Mouse (Mus musculus): ENCODE results near the gene Snapc2. TPM values are rescaled to one million over a fixed set of nuclear protein-coding genes. Genes with fewer than 3 reads are reported as not detected.
A peak's percentile ranks its signal among the peaks of the same experiment; 100 is the strongest.

Gene Snapc2
- polyA plus RNA-seq, 1 experiment from 2014 or later: 43.1 TPM

GRCm38 (mm10) chr8:4219617-4220016, 33.3 kb upstream of the Snapc2 start:
- Histone ChIP-seq H3K36me3 (ENCODE audit: insufficient read depth, low read length) (no peaks in the 10 kb centered on the region), H3K27ac (no peak overlapping the region), H3K27me3 (ENCODE audit: insufficient read depth, low read length) (0 out of 2 replicates have a peak, but pooled peaks cover 4% of the 10 kb centered on the region), H3K4me2 (ENCODE audit: low read length) (no peak overlapping the region), H3K9ac (ENCODE audit: low read depth, low read length) (no peak overlapping the region), H3K9me3 (replicated peaks; ENCODE audit: low read length) (no peaks in the 10 kb centered on the region), H3K4me1 (replicated peaks; ENCODE audit: insufficient read depth, low read length) (0 out of 2 replicates have a peak, but pooled peaks cover 2% of the 10 kb centered on the region), H3K4me3 (replicated peaks; ENCODE audit: low read depth, low read length) (no peak overlapping the region)
- WGBS: 85% methylated on average over 3 of the region's 3 CpGs
- DNase-seq (ENCODE audit: low spot score): no peak
- ATAC-seq (replicated peaks; ENCODE audit: low FRiP score, low read depth): no peak
- TF ChIP-seq CTCF (IDR thresholded peaks at IDR 0.05; ENCODE audit: low read depth): no peak

- DNase-seq (ENCODE audit: low spot score) (no peak), ATAC-seq (replicated peaks; ENCODE audit: low FRiP score, low read depth) (no peak)
- no peak overlapping the region for H3K27ac ChIP-seq
- H3K27me3 ChIP-seq (ENCODE audit: insufficient read depth, low read length): 0 out of 2 replicates have a peak, but pooled peaks cover 4% of the 10 kb centered on the region
- no peak overlapping the region for H3K4me2 ChIP-seq (ENCODE audit: low read length)
- no peaks in the 10 kb centered on the region for H3K9me3 ChIP-seq (replicated peaks; ENCODE audit: low read length)
- no peak overlapping the region for H3K9ac ChIP-seq (ENCODE audit: low read depth, low read length)
- TF ChIP-seq CTCF (IDR thresholded peaks at IDR 0.05; ENCODE audit: low read depth): no peak
- no peaks in the 10 kb centered on the region for H3K36me3 ChIP-seq (ENCODE audit: insufficient read depth, low read length)
- H3K4me3 ChIP-seq (replicated peaks; ENCODE audit: low read depth, low read length): no peak overlapping the region
- no peaks in the 10 kb centered on the region for H3K4me1 ChIP-seq (replicated peaks; ENCODE audit: insufficient read depth, low read length)
These were observed 30.8 kb upstream of the Snapc2 start for GRCm38 (mm10) chr8:4222059-4222458.

- 0 out of 2 replicates have a peak, but pooled peaks have one; percentile 16 for TF ChIP-seq CTCF (IDR thresholded peaks at IDR 0.05; ENCODE audit: low read depth)
- Histone ChIP-seq H3K4me3 (replicated peaks; ENCODE audit: low read depth, low read length) (peak overlapping the region; percentile 33), H3K9me3 (replicated peaks; ENCODE audit: low read length) (no peaks in the 10 kb centered on the region), H3K4me1 (replicated peaks; ENCODE audit: insufficient read depth, low read length) (no peaks in the 10 kb centered on the region), H3K27ac (no peak overlapping the region), H3K27me3 (ENCODE audit: insufficient read depth, low read length) (no peaks in the 10 kb centered on the region), H3K9ac (ENCODE audit: low read depth, low read length) (no peak overlapping the region), H3K36me3 (ENCODE audit: insufficient read depth, low read length) (no peaks in the 10 kb centered on the region), H3K4me2 (ENCODE audit: low read length) (peak overlapping the region; percentile 66)
- WGBS: 32% methylated on average over 4 of the region's 4 CpGs
- DNase-seq (ENCODE audit: low spot score) (no peak), ATAC-seq (replicated peaks; ENCODE audit: low FRiP score, low read depth) (peak; percentile 35; the same call in 1 of the 2 replicates)
These were observed 26.6 kb upstream of the Snapc2 start for GRCm38 (mm10) chr8:4226323-4226722.

DNA sequence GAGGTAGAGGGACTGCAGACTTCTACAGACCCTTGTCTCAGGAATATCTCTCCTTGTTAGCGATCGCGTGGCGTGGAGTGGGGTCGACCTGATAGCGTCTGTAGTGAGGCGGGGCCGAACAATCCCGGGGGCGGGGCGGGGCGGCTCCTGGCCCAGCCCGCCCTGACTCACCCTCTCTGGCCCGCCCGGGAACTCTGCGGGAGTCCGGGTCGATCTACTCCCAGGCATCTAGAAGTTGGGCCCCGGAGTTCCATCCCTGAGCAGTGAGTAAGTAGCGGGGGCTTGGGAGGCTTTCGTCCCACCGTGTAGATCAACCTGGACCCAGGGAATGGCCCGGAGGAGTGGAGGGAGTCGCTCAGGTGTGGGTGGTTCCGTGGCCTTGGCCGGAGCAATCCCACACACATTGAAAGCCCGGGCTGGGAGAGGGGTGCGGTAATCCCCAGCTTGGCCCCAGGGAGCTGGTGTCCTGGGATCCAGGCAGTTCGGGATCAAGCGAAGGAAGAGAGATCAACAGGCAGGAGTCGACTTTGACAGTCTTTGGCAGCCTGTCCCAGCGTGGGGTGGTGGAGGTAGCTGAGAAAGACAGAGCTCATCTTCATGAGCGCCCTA, 26.0 kb upstream of the Snapc2 start, which contains the start of gene Lrrc8e:
Gene Lrrc8e (plus strand): TSS at position 89 of the 609 bp plus-strand sequence.
- no peak for TF ChIP-seq CTCF (IDR thresholded peaks at IDR 0.05; ENCODE audit: low read depth)
- peak within 1 kb of the TSS; percentile 66 for H3K4me2 ChIP-seq (ENCODE audit: low read length)
- H3K4me3 ChIP-seq (replicated peaks; ENCODE audit: low read depth, low read length): peak within 1 kb of the TSS; percentile 33
- no peak within 1 kb of the TSS for H3K27ac ChIP-seq
- no peaks in the 10 kb centered on the region for H3K36me3 ChIP-seq (ENCODE audit: insufficient read depth, low read length)
- DNase-seq (ENCODE audit: low spot score): no peak
- peak; percentile 83 for ATAC-seq (replicated peaks; ENCODE audit: low FRiP score, low read depth)
- H3K9me3 ChIP-seq (replicated peaks; ENCODE audit: low read length): no peaks in the 10 kb centered on the region
- H3K4me1 ChIP-seq (replicated peaks; ENCODE audit: insufficient read depth, low read length): no peaks in the 10 kb centered on the region
- no peaks in the 10 kb centered on the region for H3K27me3 ChIP-seq (ENCODE audit: insufficient read depth, low read length)
- H3K9ac ChIP-seq (ENCODE audit: low read depth, low read length): peak within 1 kb of the TSS; percentile 36; the same call in 1 of the 2 replicates
- 3% methylated on average over 33 of the region's 33 CpGs for WGBS

DNA sequence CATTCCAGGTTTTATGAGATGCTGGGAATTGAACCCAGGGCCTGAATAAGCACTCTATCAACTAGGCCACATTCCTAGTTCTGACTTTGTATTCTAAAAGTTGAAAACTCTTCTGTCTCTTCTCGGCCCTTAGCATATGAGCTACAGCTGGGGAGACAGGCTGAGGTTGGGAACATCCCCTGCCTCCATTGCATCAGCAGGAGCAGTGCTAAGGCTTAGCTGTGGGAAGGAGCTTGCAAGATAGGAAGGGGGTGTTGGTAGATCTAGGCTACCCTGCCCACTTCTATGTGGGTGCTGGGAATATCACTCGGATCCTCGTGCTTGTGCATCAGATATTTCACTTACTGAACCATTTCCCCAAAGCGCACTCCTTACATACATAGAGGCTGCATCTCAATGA, 25.0 kb upstream of the Snapc2 start:
- no peak overlapping the region for H3K4me2 ChIP-seq (ENCODE audit: low read length)
- H3K4me1 ChIP-seq (replicated peaks; ENCODE audit: insufficient read depth, low read length): no peaks in the 10 kb centered on the region
- DNase-seq (ENCODE audit: low spot score): no peak
- H3K4me3 ChIP-seq (replicated peaks; ENCODE audit: low read depth, low read length): no peak overlapping the region
- no peak for TF ChIP-seq CTCF (IDR thresholded peaks at IDR 0.05; ENCODE audit: low read depth)
- no peak overlapping the region for H3K9ac ChIP-seq (ENCODE audit: low read depth, low read length)
- H3K27me3 ChIP-seq (ENCODE audit: insufficient read depth, low read length): no peaks in the 10 kb centered on the region
- no peak for ATAC-seq (replicated peaks; ENCODE audit: low FRiP score, low read depth)
- H3K36me3 ChIP-seq (ENCODE audit: insufficient read depth, low read length): no peaks in the 10 kb centered on the region
- no peak overlapping the region for H3K27ac ChIP-seq
- no peaks in the 10 kb centered on the region for H3K9me3 ChIP-seq (replicated peaks; ENCODE audit: low read length)
- WGBS: 88% methylated on average over 4 of the region's 4 CpGs

DNA sequence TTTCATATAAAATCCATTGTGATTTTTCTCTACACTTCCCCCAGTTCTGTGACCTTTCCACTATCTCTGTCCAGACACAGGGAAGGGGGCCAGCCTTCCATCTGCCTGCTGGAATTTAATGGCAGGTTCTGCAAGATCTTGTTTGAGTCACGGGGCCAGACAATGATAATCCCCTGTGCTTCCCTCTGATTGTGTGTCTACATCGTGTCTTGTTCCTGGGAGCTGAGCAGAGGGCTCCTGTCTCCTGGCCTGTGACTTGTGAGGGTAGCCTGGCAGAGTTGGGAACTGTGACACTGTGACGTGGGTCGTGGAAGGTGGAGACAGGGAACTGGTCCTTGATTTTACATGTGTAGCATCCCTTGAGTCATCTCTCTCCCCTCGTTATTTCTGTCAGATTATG, 23.1 kb upstream of the Snapc2 start:
- Histone ChIP-seq H3K36me3 (ENCODE audit: insufficient read depth, low read length) (no peaks in the 10 kb centered on the region), H3K9ac (ENCODE audit: low read depth, low read length) (no peak overlapping the region), H3K4me1 (replicated peaks; ENCODE audit: insufficient read depth, low read length) (no peaks in the 10 kb centered on the region), H3K27me3 (ENCODE audit: insufficient read depth, low read length) (no peaks in the 10 kb centered on the region), H3K9me3 (replicated peaks; ENCODE audit: low read length) (no peaks in the 10 kb centered on the region), H3K27ac (no peak overlapping the region), H3K4me3 (replicated peaks; ENCODE audit: low read depth, low read length) (no peak overlapping the region), H3K4me2 (ENCODE audit: low read length) (no peak overlapping the region)
- TF ChIP-seq CTCF (IDR thresholded peaks at IDR 0.05; ENCODE audit: low read depth): no peak
- WGBS: 68% methylated on average over 5 of the region's 5 CpGs
- ATAC-seq (replicated peaks; ENCODE audit: low FRiP score, low read depth) (no peak), DNase-seq (ENCODE audit: low spot score) (no peak)
